Mouse (Mus musculus) stomach, embryonic 15.5 days (tissue): ENCODE data around the gene Gns. TPM values are rescaled to one million over a fixed set of nuclear protein-coding genes. Genes with fewer than 3 reads are reported as not detected.

ENCODE experiments used
- ATAC-seq: fragments of 200-750 bp; cut with Nextera tagmentation; 2 replicates; pipeline ENCODE4 v1.8.0; 2017; ENCODE audit warnings: low read depth, moderate number of reproducible peaks, moderate TSS enrichment; ENCODE audit not compliant: insufficient read depth, low FRiP score
- H3K27ac ChIP-seq: fragments of 300-500 bp; sonication (generic); 2 replicates; pipeline ENCODE4 v1.5.1; 2015; ENCODE audit warnings: mild to moderate bottlenecking, inconsistent platforms
- H3K27me3 ChIP-seq: fragments of 300-500 bp; sonication (generic); replicated peaks from 2 replicates; pipeline ENCODE4 v1.6.1; 2015; ENCODE audit warnings: inconsistent platforms
- H3K36me3 ChIP-seq: fragments of 300-500 bp; sonication (generic); 2 replicates; pipeline ENCODE4 v1.6.1; 2015; ENCODE audit warnings: inconsistent platforms
- H3K4me1 ChIP-seq: fragments of 300-500 bp; sonication (generic); 2 replicates; pipeline ENCODE4 v1.6.1; 2015; ENCODE audit warnings: inconsistent platforms
- H3K4me2 ChIP-seq: fragments of 300-500 bp; sonication (generic); 2 replicates; pipeline ENCODE4 v1.6.1; 2015; ENCODE audit warnings: mild to moderate bottlenecking, inconsistent platforms
- H3K4me3 ChIP-seq: fragments of 300-500 bp; sonication (generic); replicated peaks from 2 replicates; pipeline ENCODE4 v1.5.1; 2015; ENCODE audit warnings: inconsistent platforms
- H3K9ac ChIP-seq: fragments of 300-500 bp; sonication (generic); 2 replicates; pipeline ENCODE4 v1.6.1; 2015; ENCODE audit warnings: inconsistent platforms
- H3K9me3 ChIP-seq: fragments of 300-500 bp; sonication (generic); 2 replicates; pipeline ENCODE4 v1.6.1; 2016; ENCODE audit warnings: inconsistent platforms
- WGBS: fragments of 180-500 bp; shearing (Covaris S2); methylation state at CpG from one replicate; pipeline ENCODE4 v1.1.7; 2015; 5-methylcytosine and 5-hydroxymethylcytosine counted together
- polyA plus RNA-seq: library from polyadenylated mRNA; unstranded; fragments of >200 nt; fragmentation: Nextera tagmentation; extraction: Ambion mirVana; gene quantifications from 2 replicates; pipeline ENCODE4 v1.2.1, GENCODE M21; 2015

Gns gene
- polyA plus RNA-seq, 1 experiment from 2014 or later, result 39.6 TPM

DNA sequence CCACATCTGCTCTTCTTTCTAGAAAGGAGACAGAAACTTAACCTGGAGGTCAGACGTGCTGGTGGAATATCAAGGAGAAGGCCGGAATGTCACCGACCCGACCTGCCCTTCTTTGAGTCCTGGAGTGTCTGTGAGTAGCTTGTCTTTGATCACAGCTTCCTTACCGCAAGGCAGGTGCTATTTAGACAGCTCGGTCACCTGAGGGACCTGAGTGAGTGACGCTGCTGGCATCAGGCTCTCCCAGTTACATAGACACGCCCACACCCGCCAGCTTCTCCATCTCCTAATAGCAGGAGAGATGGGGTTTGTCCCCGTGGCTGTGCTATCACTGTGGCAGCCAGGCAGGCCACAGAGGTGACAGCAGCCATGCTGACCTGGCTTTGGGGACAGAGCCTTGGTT, 25.7 kb downstream of the Gns start:
- peaks cover 31% of the 10 kb centered on the region for H3K36me3 ChIP-seq
- WGBS, result 69% methylated on average over 10 of the region's 10 CpGs

DNA sequence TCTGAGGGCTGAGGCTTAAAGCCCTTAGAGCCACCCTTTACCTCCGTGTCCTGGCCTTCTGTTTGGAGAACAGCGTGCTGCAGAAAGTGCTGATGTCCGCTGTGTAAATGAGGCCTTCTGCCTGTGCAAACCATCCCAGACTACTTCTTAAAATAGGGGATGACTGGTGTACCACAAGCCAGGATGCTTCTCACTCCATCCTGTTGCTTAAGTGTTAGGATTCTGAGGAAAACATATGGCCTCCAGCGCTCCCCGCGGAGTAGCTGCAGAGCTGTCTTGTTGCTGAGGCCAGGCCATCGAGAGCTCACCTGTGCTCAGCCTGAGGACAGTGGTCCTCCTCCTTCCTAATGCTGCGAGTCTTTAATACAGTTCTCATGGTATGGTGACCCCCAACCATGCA, 27.0 kb downstream of the Gns start:
- peaks cover 31% of the 10 kb centered on the region for H3K36me3 ChIP-seq
- H3K9ac ChIP-seq, result no peak overlapping the region
- no peaks in the 10 kb centered on the region for H3K9me3 ChIP-seq
- no peaks in the 10 kb centered on the region for H3K27me3 ChIP-seq
- ATAC-seq, result no peak
- WGBS, result 93% methylated on average over 8 of the region's 8 CpGs
- peaks cover 2% of the 10 kb centered on the region for H3K4me1 ChIP-seq
- no peak overlapping the region for H3K4me3 ChIP-seq
- H3K4me2 ChIP-seq, result no peak overlapping the region
- no peak overlapping the region for H3K27ac ChIP-seq

More for the DNA sequence above, 25.7 kb downstream of the Gns start:
- no peak for ATAC-seq
- Histone ChIP-seq H3K27me3 (no peaks in the 10 kb centered on the region), H3K9ac (no peak overlapping the region), H3K27ac (no peak overlapping the region), H3K9me3 (no peaks in the 10 kb centered on the region), H3K4me3 (no peak overlapping the region), H3K4me1 (peaks cover 2% of the 10 kb centered on the region), H3K4me2 (no peak overlapping the region)

DNA sequence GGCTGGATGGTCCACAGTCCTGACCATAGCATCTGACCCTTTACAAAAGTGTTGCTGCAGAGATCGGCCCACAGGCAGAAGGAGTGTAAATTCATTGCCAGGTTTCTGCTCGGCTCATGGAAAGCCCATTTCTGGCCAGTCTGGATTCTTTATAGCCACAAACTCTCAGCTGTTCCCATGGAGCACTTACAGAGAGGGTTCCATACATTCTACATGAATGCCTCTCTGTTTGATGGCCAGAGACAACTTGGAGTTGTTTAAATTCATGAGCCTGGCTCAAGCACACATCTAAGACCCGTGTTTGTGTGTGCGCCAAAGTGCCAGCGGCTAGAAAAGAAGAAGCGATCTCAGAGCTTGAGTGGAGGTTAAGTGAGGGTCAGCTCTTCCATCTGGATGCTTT, 29.4 kb downstream of the Gns start:
- WGBS, result 51% methylated on average over 6 of the region's 6 CpGs
- no peak overlapping the region for H3K9ac ChIP-seq
- ATAC-seq, result no peak
- H3K27me3 ChIP-seq, result no peaks in the 10 kb centered on the region
- H3K4me1 ChIP-seq, result peaks cover 2% of the 10 kb centered on the region
- H3K9me3 ChIP-seq, result no peaks in the 10 kb centered on the region
- H3K4me3 ChIP-seq, result no peak overlapping the region
- H3K27ac ChIP-seq, result no peak overlapping the region
- H3K4me2 ChIP-seq, result no peak overlapping the region
- peaks cover 26% of the 10 kb centered on the region for H3K36me3 ChIP-seq

DNA sequence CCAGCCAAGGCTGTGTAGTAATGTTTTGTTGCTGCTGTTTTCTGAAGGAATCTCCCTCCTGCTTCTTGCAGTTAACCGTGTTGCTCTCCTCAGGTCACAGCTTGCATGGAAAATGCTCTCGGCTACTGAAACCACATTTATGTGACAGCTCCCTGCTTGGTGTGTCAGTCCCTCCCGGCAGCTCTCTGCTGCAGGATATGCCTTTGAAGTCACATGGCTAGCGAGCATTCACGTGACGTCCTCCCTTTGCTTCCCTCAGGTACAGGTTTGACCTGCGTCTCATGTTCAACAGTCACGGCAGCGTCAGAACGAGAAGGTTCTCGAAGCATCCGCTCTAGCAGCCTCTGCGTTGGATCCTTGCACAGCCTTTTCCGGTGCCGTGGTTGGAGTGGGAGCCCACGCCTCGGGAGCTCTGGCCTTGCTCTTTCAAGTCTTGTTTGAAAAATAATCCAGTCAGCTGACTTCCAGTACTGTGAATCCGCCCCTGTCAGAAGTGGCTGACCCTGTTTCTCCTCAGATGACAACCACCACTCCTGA, 30.0 kb downstream of the Gns start:
- no peak for ATAC-seq
- H3K9ac ChIP-seq, result no peak overlapping the region
- no peak overlapping the region for H3K27ac ChIP-seq
- WGBS, result 72% methylated on average over 18 of the region's 18 CpGs
- H3K36me3 ChIP-seq, result peaks cover 26% of the 10 kb centered on the region
- no peak overlapping the region for H3K4me3 ChIP-seq
- H3K4me2 ChIP-seq, result no peak overlapping the region
- H3K27me3 ChIP-seq, result no peaks in the 10 kb centered on the region
- H3K4me1 ChIP-seq, result peaks cover 2% of the 10 kb centered on the region
- H3K9me3 ChIP-seq, result no peaks in the 10 kb centered on the region

DNA sequence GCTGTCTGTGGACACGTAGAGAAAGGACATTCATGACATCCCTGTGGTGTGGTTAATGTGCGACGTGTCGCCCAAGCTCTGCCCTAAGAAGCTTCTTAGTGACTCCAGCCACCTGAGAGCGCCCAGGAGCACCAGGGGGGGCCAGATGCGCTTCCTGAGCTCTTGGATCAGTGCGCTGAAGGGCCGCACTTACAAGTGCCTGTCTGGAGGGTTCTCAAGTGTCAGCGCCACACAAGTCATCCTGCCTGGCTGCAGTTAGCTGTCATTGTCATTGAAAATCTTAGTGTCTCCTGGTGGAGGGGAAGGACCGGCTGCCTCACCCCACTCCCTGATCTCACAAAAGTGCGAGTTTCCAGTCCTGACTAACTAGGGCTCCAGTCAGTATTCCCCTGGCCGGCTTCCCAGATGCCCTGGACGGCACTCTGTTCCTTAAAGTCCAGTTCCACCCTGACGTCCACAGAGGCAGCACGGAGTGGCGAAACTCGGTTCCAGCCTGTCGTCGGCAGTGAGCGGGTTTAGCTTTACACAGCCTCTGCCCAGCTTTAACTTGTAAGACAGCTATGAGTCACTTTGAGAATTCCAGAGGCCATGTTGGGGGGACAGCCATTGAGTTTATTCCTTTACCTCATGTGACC, 30.8 kb downstream of the Gns start:
- no peak for ATAC-seq
- Histone ChIP-seq H3K4me3 (no peak overlapping the region), H3K4me1 (peaks cover 2% of the 10 kb centered on the region), H3K27me3 (no peaks in the 10 kb centered on the region), H3K9me3 (no peaks in the 10 kb centered on the region), H3K27ac (no peak overlapping the region), H3K9ac (no peak overlapping the region), H3K4me2 (no peak overlapping the region), H3K36me3 (peaks cover 23% of the 10 kb centered on the region)
- 81% methylated on average over 20 of the region's 20 CpGs for WGBS

DNA sequence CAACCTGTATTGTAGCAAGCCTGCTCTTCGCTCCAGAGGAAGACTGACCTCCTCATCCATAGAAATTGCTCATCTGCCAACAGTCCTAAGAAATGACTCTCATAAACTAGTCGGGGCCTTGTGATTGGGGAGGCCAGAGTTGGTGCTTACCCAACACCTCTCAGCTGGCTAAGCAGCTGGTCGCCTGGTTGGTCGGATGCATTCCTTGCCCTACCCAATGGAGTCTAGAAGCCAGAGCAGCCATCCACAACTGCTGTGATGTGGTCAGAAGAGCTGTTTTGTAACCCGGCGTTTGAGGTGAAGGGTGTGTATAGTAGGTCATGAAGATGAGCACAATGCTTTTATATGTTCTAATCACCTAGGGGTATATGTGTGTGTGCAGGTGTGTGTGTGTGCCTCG, 33.7 kb downstream of the Gns start:
- peaks cover 2% of the 10 kb centered on the region for H3K4me1 ChIP-seq
- H3K9ac ChIP-seq, result no peak overlapping the region
- WGBS, result 86% methylated on average over 7 of the region's 7 CpGs
- no peaks in the 10 kb centered on the region for H3K27me3 ChIP-seq
- no peak overlapping the region for H3K27ac ChIP-seq
- H3K36me3 ChIP-seq, result no peaks in the 10 kb centered on the region
- no peak overlapping the region for H3K4me2 ChIP-seq
- H3K4me3 ChIP-seq, result no peak overlapping the region
- no peaks in the 10 kb centered on the region for H3K9me3 ChIP-seq
- no peak for ATAC-seq

DNA sequence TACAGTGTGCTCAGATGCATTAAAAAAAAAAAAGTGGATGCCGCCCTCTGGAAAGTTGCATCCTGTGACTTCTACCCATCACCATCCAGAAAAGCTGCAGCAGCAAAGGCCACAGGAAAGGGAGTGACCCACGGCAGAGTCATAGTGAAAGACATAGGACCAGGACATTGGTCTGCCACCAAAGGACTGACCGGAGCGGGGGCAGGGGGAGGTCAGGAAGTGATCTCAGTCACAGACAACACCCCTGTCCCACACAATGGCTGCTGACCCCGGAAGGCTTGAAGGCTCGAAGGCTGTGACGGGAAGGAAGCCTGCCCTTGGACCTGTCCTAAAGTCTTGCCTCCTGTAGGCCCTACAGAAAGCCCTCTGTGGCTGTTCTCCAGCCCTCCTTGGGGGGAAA, 36.1 kb downstream of the Gns start:
- Histone ChIP-seq H3K4me3 (no peak overlapping the region), H3K36me3 (no peaks in the 10 kb centered on the region), H3K9me3 (no peaks in the 10 kb centered on the region), H3K4me1 (no peaks in the 10 kb centered on the region), H3K4me2 (no peak overlapping the region), H3K27me3 (no peaks in the 10 kb centered on the region), H3K9ac (no peak overlapping the region), H3K27ac (no peak overlapping the region)
- WGBS, result 75% methylated on average over 7 of the region's 7 CpGs
- ATAC-seq, result no peak

DNA sequence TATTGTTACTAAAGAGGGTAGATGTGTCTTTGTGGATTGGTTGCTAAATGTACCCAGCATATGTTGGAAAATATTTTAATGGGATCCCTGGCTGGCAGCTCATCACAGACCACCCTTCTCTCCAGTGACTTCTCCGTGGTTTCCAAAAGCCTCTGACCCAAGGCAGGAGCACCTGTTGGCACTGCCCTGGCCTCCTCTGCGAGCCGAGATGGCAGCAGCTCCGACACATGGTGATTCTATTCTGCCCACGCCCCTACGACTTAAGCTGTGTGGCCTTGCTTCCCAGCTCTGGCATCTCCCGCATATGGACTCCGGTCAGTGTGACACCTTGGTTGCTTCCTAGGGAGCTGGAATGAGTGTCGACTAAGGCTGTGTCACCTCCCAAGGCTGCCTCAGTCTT, 38.2 kb downstream of the Gns start:
- 62% methylated on average over 9 of the region's 9 CpGs for WGBS
- Histone ChIP-seq H3K27ac (no peak overlapping the region), H3K4me1 (no peaks in the 10 kb centered on the region), H3K9ac (no peak overlapping the region), H3K4me3 (no peak overlapping the region), H3K4me2 (no peak overlapping the region), H3K27me3 (no peaks in the 10 kb centered on the region), H3K9me3 (no peaks in the 10 kb centered on the region), H3K36me3 (no peaks in the 10 kb centered on the region)
- ATAC-seq, result no peak

DNA sequence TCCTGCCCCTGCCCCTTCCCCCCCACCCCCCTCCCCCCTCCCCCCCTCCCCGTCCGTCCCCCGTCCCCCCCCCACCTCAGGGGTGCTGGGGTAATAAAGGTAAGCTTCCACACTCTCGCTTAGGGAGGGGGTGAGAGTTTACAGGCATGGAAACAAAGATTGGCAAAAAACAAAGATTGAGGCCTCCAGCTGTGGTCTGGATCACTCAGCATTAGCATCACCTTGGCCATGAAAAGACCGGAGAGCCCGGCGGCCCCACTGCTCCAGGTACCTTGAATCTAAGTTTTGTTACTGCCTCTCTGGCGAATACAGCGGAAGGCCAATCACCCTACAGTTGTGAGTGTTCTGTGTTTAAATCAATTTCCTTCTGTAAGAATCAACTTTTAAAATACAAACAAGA, 39.1 kb downstream of the Gns start:
- no peaks in the 10 kb centered on the region for H3K9me3 ChIP-seq
- H3K27ac ChIP-seq, result no peak overlapping the region
- H3K9ac ChIP-seq, result no peak overlapping the region
- WGBS, result 69% methylated on average over 6 of the region's 9 CpGs
- H3K4me1 ChIP-seq, result no peaks in the 10 kb centered on the region
- no peaks in the 10 kb centered on the region for H3K36me3 ChIP-seq
- no peaks in the 10 kb centered on the region for H3K27me3 ChIP-seq
- no peak overlapping the region for H3K4me3 ChIP-seq
- no peak for ATAC-seq
- no peak overlapping the region for H3K4me2 ChIP-seq

DNA sequence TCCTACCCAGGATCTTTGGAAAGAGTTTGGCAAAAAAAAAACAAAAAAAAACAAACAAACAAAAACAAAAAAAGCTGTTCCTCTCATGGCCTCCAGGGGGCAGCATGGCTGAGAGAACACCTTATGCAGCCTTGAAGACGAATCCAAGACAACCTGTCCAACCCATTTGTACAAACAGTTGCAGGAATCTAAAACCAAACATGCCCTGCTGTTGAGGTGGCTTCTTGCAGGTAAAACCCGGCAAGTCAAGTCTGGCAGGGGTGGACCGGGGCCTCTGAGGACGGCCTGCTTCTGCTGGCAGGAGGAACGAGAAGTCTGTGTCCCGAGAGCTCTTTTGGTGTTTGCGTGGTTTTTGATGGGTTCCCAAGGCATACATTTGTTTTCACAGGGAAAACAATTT, 44.8 kb downstream of the Gns start:
- no peak overlapping the region for H3K27ac ChIP-seq
- H3K4me1 ChIP-seq, result no peaks in the 10 kb centered on the region; the same call in 1 of the 2 replicates
- no peaks in the 10 kb centered on the region for H3K9me3 ChIP-seq
- no peak for ATAC-seq
- H3K4me2 ChIP-seq, result no peak overlapping the region
- H3K36me3 ChIP-seq, result peaks cover 19% of the 10 kb centered on the region
- H3K9ac ChIP-seq, result no peak overlapping the region
- 59% methylated on average over 7 of the region's 7 CpGs for WGBS
- H3K4me3 ChIP-seq, result no peak overlapping the region
- no peaks in the 10 kb centered on the region for H3K27me3 ChIP-seq

DNA sequence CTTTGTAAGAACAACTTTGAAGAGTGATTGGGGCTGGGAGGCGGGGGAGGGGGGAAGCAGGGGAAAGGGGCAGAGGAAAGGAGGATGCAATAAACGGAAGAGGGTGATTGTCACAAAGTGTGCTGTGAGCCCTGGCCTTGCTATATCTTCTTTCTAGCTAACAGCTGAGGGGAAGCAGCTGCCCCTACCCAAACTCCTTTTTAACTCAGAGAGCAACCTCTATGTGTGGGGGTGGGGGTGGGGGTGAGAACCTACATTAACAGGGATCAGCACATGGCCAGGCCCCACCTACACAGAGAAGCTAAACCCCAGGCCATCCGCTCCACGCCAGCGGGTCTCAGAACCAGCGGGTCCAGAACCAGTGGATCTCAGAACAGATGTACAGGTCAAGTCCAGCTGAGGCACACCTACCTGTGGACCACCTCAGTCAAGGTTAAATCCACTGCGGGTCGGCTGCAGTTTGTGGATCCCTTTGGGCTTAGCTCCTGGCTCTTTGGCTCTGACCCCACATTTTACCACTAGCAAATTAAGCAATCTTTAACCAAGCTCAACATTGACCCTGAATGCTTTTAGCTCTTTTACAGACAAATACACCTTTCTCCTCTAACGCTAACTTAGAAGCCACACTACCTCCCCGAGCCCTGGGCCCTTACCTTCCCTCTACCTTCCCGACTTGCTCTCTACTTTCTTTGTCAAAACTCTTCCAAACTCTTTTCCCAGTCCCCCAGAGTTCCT, 47.0 kb downstream of the Gns start:
- H3K36me3 ChIP-seq, result peaks cover 27% of the 10 kb centered on the region
- no peaks in the 10 kb centered on the region for H3K27me3 ChIP-seq
- peaks cover 3% of the 10 kb centered on the region for H3K4me1 ChIP-seq
- H3K27ac ChIP-seq, result no peak overlapping the region
- 77% methylated on average over 11 of the region's 11 CpGs for WGBS
- no peak overlapping the region for H3K4me3 ChIP-seq
- no peak for ATAC-seq
- H3K4me2 ChIP-seq, result no peak overlapping the region
- H3K9me3 ChIP-seq, result no peaks in the 10 kb centered on the region
- H3K9ac ChIP-seq, result no peak overlapping the region

DNA sequence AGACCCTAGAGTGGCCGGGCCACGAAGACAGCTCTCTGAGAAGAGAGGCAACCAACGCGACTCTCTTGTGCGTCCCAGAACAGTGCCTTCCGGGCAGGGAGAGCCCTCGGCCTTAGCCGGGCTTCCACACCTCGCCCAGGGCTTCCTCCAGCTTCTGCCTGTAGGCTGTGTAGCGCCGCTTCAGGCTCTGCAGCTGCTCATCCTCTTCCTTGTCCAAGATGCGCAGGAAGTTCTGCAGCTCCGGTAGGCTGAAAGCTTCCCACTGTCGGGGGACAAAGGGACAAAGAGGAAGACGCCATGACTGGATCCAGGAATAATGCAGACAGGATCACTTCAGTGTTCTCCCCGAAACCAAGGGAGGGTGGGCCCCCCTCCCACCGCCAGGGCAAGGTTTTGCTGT, 47.9 kb downstream of the Gns start:
- Histone ChIP-seq H3K4me1 (peaks cover 7% of the 10 kb centered on the region), H3K27ac (no peak overlapping the region), H3K36me3 (peaks cover 27% of the 10 kb centered on the region), H3K4me3 (no peak overlapping the region), H3K4me2 (no peak overlapping the region), H3K9ac (no peak overlapping the region), H3K9me3 (no peaks in the 10 kb centered on the region), H3K27me3 (no peaks in the 10 kb centered on the region)
- ATAC-seq, result no peak
- WGBS, result 82% methylated on average over 17 of the region's 17 CpGs
